Mouse (Mus musculus) frontal cortex, adult 2 months (tissue): ENCODE measurements around the gene Rpl35. TPM values are rescaled to one million over a fixed set of nuclear protein-coding genes. Genes with fewer than 3 reads are reported as not detected.

Source experiments
- DNase-seq, 2 experiments: peaks; one replicate each; pipeline ENCODE4 v3.0.0; 2022; ENCODE audit warnings: low spot score in 1 of 2; ENCODE audit errors: extremely low spot score in 1 of 2
- polyA plus RNA-seq: library from polyadenylated mRNA; depleted of rRNA; stranded (reverse); fragments of >200 nt; gene quantifications from 2 replicates; pipeline ENCODE4 v1.2.3, GENCODE M21; 2012

Gene Rpl35
- polyA plus RNA-seq, 1 experiment, result 260 TPM

GRCm38 (mm10) chr2:38997386-38998374 lies 7.7 kb downstream of the Rpl35 start, which contains the start of gene Wdr38:
TSS of gene Wdr38 (plus strand) at chr2:38997476.
- DNase-seq, result peak; percentile 86 to 95

GRCm38 (mm10) chr2:38992452-38992851 lies 13.0 kb downstream of the Rpl35 start:
- DNase-seq, result peak in 1 of 2 experiments; percentile 45

- DNase-seq, result no peak
Measured at GRCm38 (mm10) chr2:38992004-38992403, 13.4 kb downstream of the Rpl35 start.

- DNase-seq, result no peak
Measured at GRCm38 (mm10) chr2:38988929-38989328, 16.5 kb downstream of the Rpl35 start.

GRCm38 (mm10) chr2:38987803-38988510 lies 17.5 kb downstream of the Rpl35 start:
- no peak for DNase-seq

GRCm38 (mm10) chr2:38987371-38987770 lies 18.1 kb downstream of the Rpl35 start:
- DNase-seq, result no peak

GRCm38 (mm10) chr2:38986580-38986979 lies 18.8 kb downstream of the Rpl35 start:
- DNase-seq, result no peak

GRCm38 (mm10) chr2:38983456-38983855 lies 22.0 kb downstream of the Rpl35 start:
- no peak for DNase-seq

GRCm38 (mm10) chr2:38977837-38978236 lies 27.6 kb downstream of the Rpl35 start:
- DNase-seq, result no peak

- DNase-seq, result no peak
Measured at GRCm38 (mm10) chr2:38975941-38976805, 29.3 kb downstream of the Rpl35 start.

- no peak for DNase-seq
Measured at GRCm38 (mm10) chr2:38975181-38975580, 30.2 kb downstream of the Rpl35 start.

- no peak for DNase-seq
Measured at GRCm38 (mm10) chr2:38974171-38974570, 31.3 kb downstream of the Rpl35 start.

- DNase-seq, result peak in 1 of 2 experiments; percentile 29
Measured at GRCm38 (mm10) chr2:38973701-38974100, 31.7 kb downstream of the Rpl35 start.

GRCm38 (mm10) chr2:38973223-38973622 lies 32.2 kb downstream of the Rpl35 start:
- DNase-seq, result no peak

GRCm38 (mm10) chr2:38970057-38970456 lies 35.4 kb downstream of the Rpl35 start:
- no peak for DNase-seq

GRCm38 (mm10) chr2:38969650-38970049 lies 35.8 kb downstream of the Rpl35 start:
- no peak for DNase-seq

GRCm38 (mm10) chr2:38964198-38964597 lies 41.2 kb downstream of the Rpl35 start:
- DNase-seq, result no peak

- DNase-seq, result no peak
Measured at GRCm38 (mm10) chr2:38957671-38958223, 47.7 kb downstream of the Rpl35 start.

- DNase-seq, result no peak
Measured at GRCm38 (mm10) chr2:38956062-38956461, 49.4 kb downstream of the Rpl35 start.
